Mouse (Mus musculus) frontal cortex, postnatal 10 days (tissue): ENCODE measurements around the gene Myl3.

Experiments used
- DNase-seq, 2 experiments: peaks; one replicate each; pipeline ENCODE4 v3.0.0; 2022; ENCODE audit warnings: low spot score in 2 of 2, mixed read lengths in 1 of 2

Myl3 gene

GRCm38 (mm10) chr9:110731859-110732258, 9.8 kb upstream of the Myl3 start:
- no peak for DNase-seq

GRCm38 (mm10) chr9:110732623-110733022, 9.0 kb upstream of the Myl3 start:
- peak in 1 of 2 experiments; percentile 56 for DNase-seq

GRCm38 (mm10) chr9:110733102-110733501, 8.6 kb upstream of the Myl3 start:
- no peak for DNase-seq

GRCm38 (mm10) chr9:110734154-110734553, 7.5 kb upstream of the Myl3 start:
- no peak for DNase-seq

GRCm38 (mm10) chr9:110736362-110736761, 5.3 kb upstream of the Myl3 start:
- DNase-seq: no peak

- no peak for DNase-seq
Observed at GRCm38 (mm10) chr9:110738054-110738453, 3.6 kb upstream of the Myl3 start.

GRCm38 (mm10) chr9:110739961-110740360, 1.7 kb upstream of the Myl3 start:
- no peak for DNase-seq

GRCm38 (mm10) chr9:110742295-110742950, 762 bp downstream of the Myl3 start:
- DNase-seq: no peak

GRCm38 (mm10) chr9:110742951-110743455, 1.3 kb downstream of the Myl3 start:
- DNase-seq: no peak

- no peak for DNase-seq
Observed at GRCm38 (mm10) chr9:110743456-110744323, 2.0 kb downstream of the Myl3 start.

GRCm38 (mm10) chr9:110745752-110746151, 4.1 kb downstream of the Myl3 start:
- DNase-seq: no peak

GRCm38 (mm10) chr9:110746238-110746637, 4.6 kb downstream of the Myl3 start:
- no peak for DNase-seq

GRCm38 (mm10) chr9:110746961-110747360, 5.3 kb downstream of the Myl3 start, which contains the start of gene Pth1r:
Gene Pth1r (minus strand): TSS chr9:110747145.
- DNase-seq: no peak

GRCm38 (mm10) chr9:110748451-110748850, 6.8 kb downstream of the Myl3 start:
- DNase-seq: no peak

GRCm38 (mm10) chr9:110750404-110751187, 8.9 kb downstream of the Myl3 start:
- no peak for DNase-seq

- DNase-seq: no peak
Observed at GRCm38 (mm10) chr9:110751412-110751811, 9.8 kb downstream of the Myl3 start.

- no peak for DNase-seq
Observed at GRCm38 (mm10) chr9:110752917-110753435, 11.3 kb downstream of the Myl3 start.

- no peak for DNase-seq
Observed at GRCm38 (mm10) chr9:110753773-110754172, 12.1 kb downstream of the Myl3 start.

GRCm38 (mm10) chr9:110757816-110758215, 16.2 kb downstream of the Myl3 start:
- no peak for DNase-seq

- peak in 1 of 2 experiments; percentile 53 for DNase-seq
Observed at GRCm38 (mm10) chr9:110758605-110759004, 16.9 kb downstream of the Myl3 start.

- DNase-seq: peak in 1 of 2 experiments; percentile 27
Observed at GRCm38 (mm10) chr9:110759265-110759664, 17.6 kb downstream of the Myl3 start.

- DNase-seq: no peak
Observed at GRCm38 (mm10) chr9:110760886-110761285, 19.2 kb downstream of the Myl3 start.
